Mouse (Mus musculus) CH12.LX (cell line): ENCODE data around the gene Aaed1. TPM values are rescaled to one million over a fixed set of nuclear protein-coding genes. Genes with fewer than 3 reads are reported as not detected.

Experiments used
- DNase-seq: peaks from one replicate; pipeline ENCODE4 v3.0.0-alpha.2; 2013; ENCODE audit errors: extremely low read depth
- H3K27ac ChIP-seq: 2 replicates; pipeline ENCODE4 v1.5.1; 2012; ENCODE audit warnings: low read depth, mild to moderate bottlenecking, control low read depth, moderate library complexity; ENCODE audit not compliant: insufficient read depth
- H3K27me3 ChIP-seq: replicated peaks from 2 replicates; pipeline ENCODE3; 2012; ENCODE audit warnings: inconsistent platforms
- H3K36me3 ChIP-seq, 2 experiments: replicated peaks in 1 of 2; 2 replicates each; pipeline versions ENCODE3 to v1.6.1; 2012; ENCODE audit warnings: inconsistent platforms in 1 of 2, low read length in 1 of 2, mild to moderate bottlenecking in 1 of 2, mixed read lengths in 1 of 2, moderate library complexity in 1 of 2; ENCODE audit not compliant: control insufficient read depth in 1 of 2, insufficient read depth in 1 of 2
- H3K4me1 ChIP-seq, 2 experiments: 2 replicates each; pipeline ENCODE4 v1.6.1; 2012; ENCODE audit warnings: inconsistent platforms in 1 of 2, moderate library complexity in 1 of 2; ENCODE audit not compliant: insufficient read depth in 2 of 2, control insufficient read depth in 1 of 2
- H3K4me2 ChIP-seq: 2 replicates; pipeline ENCODE4 v1.6.1; 2012; ENCODE audit warnings: low read depth, mild to moderate bottlenecking, control low read depth; ENCODE audit not compliant: poor library complexity, insufficient read depth, severe bottlenecking
- H3K4me3 ChIP-seq, 3 experiments: fragments of 150-350 bp in 1 of 3; sonication (generic) in 1 of 3; replicated peaks in 1 of 3; 2 replicates each; pipeline versions ENCODE3 to v1.5.1; 2011 to 2012; ENCODE audit warnings: low read depth in 2 of 3, low read length in 2 of 3, mild to moderate bottlenecking in 2 of 3, moderate library complexity in 2 of 3, control low read depth in 1 of 3, improper control_type of control experiment in 1 of 3, inconsistent platforms in 1 of 3, mixed read lengths in 1 of 3; ENCODE audit not compliant: poor library complexity in 1 of 3
- H3K79me2 ChIP-seq: replicated peaks from 2 replicates; pipeline ENCODE4 v1.6.1; 2012; ENCODE audit warnings: mild to moderate bottlenecking, moderate library complexity; ENCODE audit not compliant: control insufficient read depth, poor library complexity, insufficient read depth, severe bottlenecking; ENCODE audit errors: extremely low read depth
- H3K9ac ChIP-seq: 2 replicates; pipeline ENCODE4 v1.6.1; 2012; ENCODE audit warnings: low read depth, mild to moderate bottlenecking, control low read depth, moderate library complexity; ENCODE audit not compliant: insufficient read depth
- H3K9me3 ChIP-seq: replicated peaks from 2 replicates; pipeline ENCODE3; 2012; ENCODE audit warnings: low read length, inconsistent platforms, mixed read lengths
- BHLHE40 ChIP-seq: IDR thresholded peaks from 2 replicates; pipeline ENCODE4 v1.6.1; 2011; ENCODE audit warnings: mild to moderate bottlenecking, low read depth, low read length, improper control_type of control experiment
- E2F4 ChIP-seq: IDR thresholded peaks from 2 replicates; pipeline ENCODE4 v1.6.1; 2011; ENCODE audit warnings: low read depth, low read length, improper control_type of control experiment; ENCODE audit not compliant: insufficient replicate concordance
- ELF1 ChIP-seq: IDR thresholded peaks from 2 replicates; pipeline ENCODE4 v1.6.1; 2014; ENCODE audit warnings: low read depth, mild to moderate bottlenecking, inconsistent platforms, low read length, improper control_type of control experiment
- ETS1 ChIP-seq: conservative IDR thresholded peaks from 2 replicates; pipeline ENCODE4 v1.6.1; 2012; ENCODE audit warnings: low read depth, mild to moderate bottlenecking, inconsistent platforms, low read length, improper control_type of control experiment, moderate library complexity
- IRF4 ChIP-seq: IDR thresholded peaks from 2 replicates; pipeline ENCODE4 v1.6.1; 2014; ENCODE audit warnings: low read depth, mild to moderate bottlenecking, inconsistent platforms, low read length, improper control_type of control experiment
- MAX ChIP-seq: IDR thresholded peaks from 2 replicates; pipeline ENCODE4 v1.6.1; 2011; ENCODE audit warnings: low read length, improper control_type of control experiment
- MXI1 ChIP-seq: IDR thresholded peaks from 2 replicates; pipeline ENCODE4 v1.6.1; 2011; ENCODE audit warnings: mild to moderate bottlenecking, low read depth, low read length, improper control_type of control experiment
- POLR2A ChIP-seq: IDR thresholded peaks from 2 replicates; pipeline ENCODE4 v1.6.1; 2011; ENCODE audit warnings: low read depth, mild to moderate bottlenecking, improper control_type of control experiment, low read length
- POLR2AphosphoS2 ChIP-seq: IDR thresholded peaks from 2 replicates; pipeline ENCODE4 v1.6.1; 2011; ENCODE audit warnings: low read depth, low read length, improper control_type of control experiment
- RCOR1 ChIP-seq: conservative IDR thresholded peaks from 2 replicates; pipeline ENCODE4 v1.6.1; 2012; ENCODE audit warnings: low read depth, mild to moderate bottlenecking, inconsistent platforms, low read length, improper control_type of control experiment
- SIN3A ChIP-seq: IDR thresholded peaks from 2 replicates; pipeline ENCODE4 v1.6.1; 2012; ENCODE audit warnings: low read length, improper control_type of control experiment, inconsistent platforms
- TBP ChIP-seq: conservative IDR thresholded peaks from 2 replicates; pipeline ENCODE4 v1.6.1; 2011; ENCODE audit warnings: low read depth, low read length, improper control_type of control experiment
- TCF12 ChIP-seq: IDR thresholded peaks from 2 replicates; pipeline ENCODE4 v1.6.1; 2014; ENCODE audit warnings: low read depth, mild to moderate bottlenecking, inconsistent platforms, low read length, improper control_type of control experiment
- ZC3H11A ChIP-seq: IDR thresholded peaks from 2 replicates; pipeline ENCODE4 v1.6.1; 2012; ENCODE audit warnings: low read depth, mild to moderate bottlenecking, inconsistent platforms, low read length, improper control_type of control experiment
- ZMIZ1 ChIP-seq: IDR thresholded peaks from 2 replicates; pipeline ENCODE4 v1.6.1; 2012; ENCODE audit warnings: low read depth, mild to moderate bottlenecking, inconsistent platforms, low read length, improper control_type of control experiment
- ZNF384 ChIP-seq: IDR thresholded peaks from 2 replicates; pipeline ENCODE4 v1.6.1; 2012; ENCODE audit warnings: low read depth, low read length, improper control_type of control experiment, inconsistent platforms
- dilution Hi-C: fragments of 300-500 bp; cut with MboI; formaldehyde crosslinking; loops from 2 replicates; pipeline ENCODE4 v1.14.3; 2020; ENCODE audit warnings: low sequenced_read_pairs; ENCODE audit not compliant: extremely low pct_unique_long_range_greater_than_20kb, extremely low pct_ligation_motif_present
- in situ Hi-C: fragments of 300-500 bp; cut with MboI; formaldehyde crosslinking; loops from 3 replicates; pipeline ENCODE4 v1.14.3; 2019; ENCODE audit warnings: low sequenced_read_pairs, low pct_ligation_motif_present, low pct_unique_long_range_greater_than_20kb, mixed read lengths
- polyA plus RNA-seq: library from polyadenylated mRNA; unstranded; fragments of >175 nt; gene quantifications from 2 replicates; pipeline ENCODE4 v1.2.1, GENCODE M21; 2012; ENCODE audit warnings: low read depth; ENCODE audit not compliant: insufficient read length
- total RNA-seq, 2 experiments: library from RNA; depleted of rRNA; stranded (reverse); fragments of 300-350 nt in 1 of 2; fragments of >200 nt in 1 of 2; gene quantifications; 2 replicates each; pipeline ENCODE4 v1.2.3; 2012 to 2014

The Aaed1 gene
- total and polyA plus RNA-seq, 3 experiments: 8.2 to 22.1 (median 12.2) TPM

DNA sequence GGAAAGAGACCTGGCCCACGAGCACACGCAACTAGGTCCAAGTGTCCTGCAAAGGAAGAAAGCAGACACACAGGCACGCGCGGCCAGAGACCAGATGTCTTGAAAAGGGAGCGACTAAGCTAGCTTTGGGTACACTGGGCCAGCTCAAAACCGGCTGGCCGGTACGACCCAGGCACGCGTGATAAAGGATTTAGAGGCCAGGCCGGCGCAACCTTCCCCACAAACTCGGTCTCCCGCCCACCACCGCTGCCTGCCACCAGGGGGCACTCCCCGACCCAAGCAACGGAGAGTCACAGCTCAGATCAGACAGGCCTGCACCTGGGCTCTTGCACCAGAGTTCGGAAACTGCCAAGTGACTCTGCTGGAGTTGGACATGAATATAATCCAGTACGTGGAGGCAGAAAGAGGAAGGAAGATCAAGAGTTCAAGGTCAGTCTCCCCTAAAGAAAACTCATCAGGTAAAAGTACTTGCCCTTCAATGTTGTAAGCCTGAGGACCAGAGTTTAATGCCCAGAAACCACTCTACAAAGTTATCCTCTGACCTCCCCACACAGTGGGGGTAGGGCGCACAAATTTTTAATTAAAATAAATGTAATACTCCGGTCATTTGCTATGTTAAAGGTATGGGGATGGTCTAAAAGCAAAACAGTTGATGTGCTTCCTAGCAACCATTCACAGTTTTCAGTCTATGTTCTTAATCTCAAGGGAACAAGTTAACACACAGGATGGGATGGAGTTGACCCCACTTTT lies 63.6 kb downstream of the Aaed1 start (continued):
- 0 out of 2 replicates have a peak, but pooled peaks have one; percentile 25 for TF ChIP-seq ZMIZ1

- TF ChIP-seq ZNF384 (peak; percentile 93), ZC3H11A (no peak), SIN3A (peak; percentile 91), MAX (no peak; the same call in 1 of the 2 replicates), RCOR1 (no peak), ELF1 (peak; percentile 94), E2F4 (no peak), ETS1 (0 out of 2 replicates have a peak, but pooled peaks have one; percentile 30), ZMIZ1 (0 out of 2 replicates have a peak, but pooled peaks have one; percentile 0), POLR2AphosphoS2 (0 out of 2 replicates have a peak, but pooled peaks have one; percentile 37), TCF12 (peak; percentile 66), POLR2A (peak; percentile 82), BHLHE40 (peak; percentile 84), IRF4 (0 out of 2 replicates have a peak, but pooled peaks have one; percentile 32), TBP (0 out of 2 replicates have a peak, but pooled peaks have one; percentile 19), MXI1 (peak; percentile 93; the same call in 1 of the 2 replicates)
- H3K9ac ChIP-seq: peak overlapping the region; percentile 55
- no peaks in the 10 kb centered on the region for H3K9me3 ChIP-seq
- dilution Hi-C loops: no loop called here
- peaks cover 0 to 7% of the 10 kb centered on the region in 2 experiments for H3K36me3 ChIP-seq
- H3K79me2 ChIP-seq: no peaks in the 10 kb centered on the region
- H3K27ac ChIP-seq: peak overlapping the region; percentile 54
- peak overlapping the region; percentile 74 for H3K4me2 ChIP-seq
- peak overlapping the region; percentile 71 to 86 (median 76) for H3K4me3 ChIP-seq
- peak; percentile 72 for DNase-seq
- in situ Hi-C loops: loop anchor here (5.0 to 10.0 kb wide), 2 partner anchors 64 to 197 kb away; partner anchors contain the start of gene Aaed1
- peaks cover 4 to 50% of the 10 kb centered on the region in 2 experiments; a peak in 3 of 4 replicates for H3K4me1 ChIP-seq
- no peaks in the 10 kb centered on the region for H3K27me3 ChIP-seq
Measured at GRCm38 (mm10) chr13:64248161-64248774, 64.2 kb downstream of the Aaed1 start.
